Mouse (Mus musculus) olfactory bulb, adult 2 months (tissue): ENCODE measurements around the gene Eif3c.

Experiments
- CTCF ChIP-seq: fragments of 200-500 bp; IDR thresholded peaks from 2 replicates; pipeline ENCODE4 v1.5.1; 2012; ENCODE audit warnings: low read depth, mild to moderate bottlenecking, low read length, moderate library complexity; ENCODE audit not compliant: insufficient read depth
- POLR2A ChIP-seq: fragments of 200-500 bp; IDR thresholded peaks from 2 replicates; pipeline ENCODE4 v1.6.1; 2012; ENCODE audit warnings: mild to moderate bottlenecking, low read depth, low read length, moderate library complexity; ENCODE audit not compliant: insufficient read depth

DNA sequence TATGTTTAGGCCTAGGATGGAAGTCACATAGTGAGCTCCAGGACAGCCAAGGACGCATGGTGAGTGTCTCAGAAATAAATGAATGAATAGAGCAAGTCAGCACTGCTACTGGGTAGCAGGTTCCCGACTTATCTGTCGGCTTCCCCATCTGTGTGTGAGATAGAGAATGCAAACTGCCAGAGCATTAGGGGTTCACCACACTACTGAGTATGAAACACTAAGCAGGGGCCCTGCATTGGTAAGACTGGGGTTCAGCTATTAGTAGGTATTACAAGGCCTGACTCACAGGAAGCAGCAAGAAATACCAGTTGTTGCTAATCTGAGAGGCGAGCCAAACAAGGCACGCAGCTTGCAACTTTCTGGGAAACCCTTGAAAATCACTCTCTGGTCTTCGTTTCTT is 32.7 kb upstream of the Eif3c start:
- TF ChIP-seq CTCF (no peak), POLR2A (no peak)
